Mouse (Mus musculus): ENCODE measurements around the gene Rgs1. TPM values are rescaled to one million over a fixed set of nuclear protein-coding genes. Genes with fewer than 3 reads are reported as not detected.

Rgs1 gene
- polyA plus RNA-seq, 1 experiment from 2014 or later = not detected

Other genes starting within 250 kb of the Rgs1 start
- gene Rgs2, start 245.1 kb downstream of the Rgs1 start, polyA plus RNA-seq (2015; fragmentation: Nextera tagmentation; extraction: Ambion mirVana) = 102 and 111 TPM in 2 replicates
- gene Rgs13, start 71.9 kb downstream of the Rgs1 start, polyA plus RNA-seq (2015; fragmentation: Nextera tagmentation; extraction: Ambion mirVana) = 0.48 and 1.1 TPM in 2 replicates

All from hindbrain, embryonic 15.5 days (tissue).